Mouse (Mus musculus) myocyte (in vitro differentiated cells): ENCODE data around the gene Akap13.

Experiments
- CEBPB ChIP-seq: IDR thresholded peaks from 2 replicates; pipeline ENCODE4 v1.6.1; 2011; ENCODE audit warnings: mild to moderate bottlenecking, moderate library complexity; ENCODE audit not compliant: poor library complexity, insufficient read depth, severe bottlenecking
- E2F4 ChIP-seq: IDR thresholded peaks from one replicate; pipeline ENCODE4 v1.6.1; 2011; ENCODE audit warnings: mild to moderate bottlenecking, control low read depth, moderate library complexity; ENCODE audit not compliant: insufficient read depth
- MAX ChIP-seq: IDR thresholded peaks from one replicate; pipeline ENCODE4 v1.6.1; 2011; ENCODE audit warnings: low read depth, mild to moderate bottlenecking, control low read depth
- MYOG ChIP-seq, 3 experiments: IDR thresholded peaks; one replicate each; pipeline ENCODE4 v1.6.1; 2011; ENCODE audit warnings: control low read depth in 2 of 3, low read depth in 2 of 3, mild to moderate bottlenecking in 2 of 3; ENCODE audit not compliant: insufficient read length in 2 of 3, control insufficient read depth in 1 of 3, insufficient read depth in 1 of 3
- POLR2A ChIP-seq: IDR thresholded peaks from one replicate; pipeline ENCODE4 v1.6.1; 2011; ENCODE audit warnings: low read depth, mild to moderate bottlenecking, control low read depth, moderate library complexity; ENCODE audit not compliant: insufficient read length
- POLR2AphosphoS2 ChIP-seq: IDR thresholded peaks from one replicate; pipeline ENCODE4 v1.6.1; 2011; ENCODE audit warnings: low read depth, control low read depth; ENCODE audit not compliant: insufficient read length
- USF1 ChIP-seq: IDR thresholded peaks from one replicate; pipeline ENCODE4 v1.6.1; 2011; ENCODE audit warnings: low read depth, mild to moderate bottlenecking, control low read depth, moderate library complexity

DNA sequence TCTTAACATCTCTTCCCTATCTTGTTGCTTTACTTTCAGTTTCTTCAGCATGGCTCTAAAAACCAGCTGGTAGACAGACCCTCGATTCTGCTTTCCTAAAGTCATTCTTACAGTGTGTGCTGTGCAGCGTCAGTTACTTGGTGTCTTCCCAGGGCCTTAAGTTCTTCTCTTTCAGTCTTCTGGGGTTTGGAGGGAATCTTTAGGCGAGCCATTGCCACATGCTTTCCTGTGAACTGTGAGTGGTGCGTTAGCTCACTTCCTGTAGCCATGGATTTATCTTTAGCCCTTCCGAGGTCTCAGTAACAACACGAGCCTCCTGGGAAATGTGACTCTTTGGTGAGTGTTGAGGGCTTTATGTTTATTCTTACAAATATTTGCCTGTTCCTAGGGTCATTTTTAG, 214.1 kb downstream of the Akap13 start:
- TF ChIP-seq POLR2A (no peak), POLR2AphosphoS2 (no peak), MAX (no peak), USF1 (no peak), E2F4 (no peak), CEBPB (no peak), MYOG (IDR thresholded peaks at IDR 0.05; ENCODE audit: control insufficient read depth in 1 of 3, insufficient read depth in 1 of 3, insufficient read length in 2 of 3, low read depth in 2 of 3) (no peak)
